Mouse (Mus musculus): ENCODE data around the gene Eri3. TPM values are rescaled to one million over a fixed set of nuclear protein-coding genes. Genes with fewer than 3 reads are reported as not detected.
A peak's percentile ranks its signal among the peaks of the same experiment; 100 is the strongest.

Eri3 gene
- total and polyA plus RNA-seq, 2 experiments from 2014 or later: 97.8 to 119 TPM

- ATAC-seq (ENCODE audit: insufficient read depth, low read depth): no peak
- 27% methylated on average over 2 of the region's 2 CpGs for WGBS
- TF ChIP-seq EP300 (IDR thresholded peaks at IDR 0.05; ENCODE audit: low read depth): no peak
- TF ChIP-seq CTCF (IDR thresholded peaks at IDR 0.05; ENCODE audit: low read depth): no peak
- Histone ChIP-seq H3K9me3 (replicated peaks; ENCODE audit: control insufficient read depth, low read length) (no peaks in the 10 kb centered on the region), H3K27me3 (ENCODE audit: control insufficient read depth, insufficient read depth, low read length) (no peaks in the 10 kb centered on the region), H3K36me3 (replicated peaks; ENCODE audit: control insufficient read depth, insufficient read depth, low read length) (peaks cover 55% of the 10 kb centered on the region), H3K4me3 (ENCODE audit: low read depth, low read length) (no peak overlapping the region), H3K27ac (ENCODE audit: low read depth) (no peak overlapping the region), H3K4me2 (ENCODE audit: low read depth, low read length) (no peak overlapping the region), H3K4me1 (ENCODE audit: control insufficient read depth, insufficient read depth) (peaks cover 10% of the 10 kb centered on the region), H3K9ac (replicated peaks; ENCODE audit: low read depth, low read length) (no peak overlapping the region)
- no peak for DNase-seq (ENCODE audit: low spot score)
Measured at GRCm38 (mm10) chr4:117611814-117612213, 61.6 kb downstream of the Eri3 start.

- no peaks in the 10 kb centered on the region for H3K27me3 ChIP-seq (ENCODE audit: control insufficient read depth, insufficient read depth, low read length)
- no peak overlapping the region for H3K27ac ChIP-seq (ENCODE audit: low read depth)
- TF ChIP-seq CTCF (IDR thresholded peaks at IDR 0.05; ENCODE audit: low read depth) (no peak), EP300 (IDR thresholded peaks at IDR 0.05; ENCODE audit: low read depth) (no peak)
- no peak overlapping the region for H3K9ac ChIP-seq (replicated peaks; ENCODE audit: low read depth, low read length)
- H3K4me1 ChIP-seq (ENCODE audit: control insufficient read depth, insufficient read depth): peaks cover 10% of the 10 kb centered on the region
- H3K4me3 ChIP-seq (ENCODE audit: low read depth, low read length): no peak overlapping the region
- 94% methylated on average over 5 of the region's 5 CpGs for WGBS
- H3K4me2 ChIP-seq (ENCODE audit: low read depth, low read length): no peak overlapping the region
- DNase-seq (ENCODE audit: low spot score) (no peak), ATAC-seq (ENCODE audit: insufficient read depth, low read depth) (no peak)
- peaks cover 54% of the 10 kb centered on the region for H3K36me3 ChIP-seq (replicated peaks; ENCODE audit: control insufficient read depth, insufficient read depth, low read length)
- H3K9me3 ChIP-seq (replicated peaks; ENCODE audit: control insufficient read depth, low read length): no peaks in the 10 kb centered on the region
Measured at GRCm38 (mm10) chr4:117612713-117613112, 62.5 kb downstream of the Eri3 start.

- WGBS: 90% methylated on average over 4 of the region's 4 CpGs
- no peak overlapping the region for H3K4me2 ChIP-seq (ENCODE audit: low read depth, low read length)
- H3K4me3 ChIP-seq (ENCODE audit: low read depth, low read length): no peak overlapping the region
- H3K9ac ChIP-seq (replicated peaks; ENCODE audit: low read depth, low read length): no peak overlapping the region
- no peaks in the 10 kb centered on the region for H3K9me3 ChIP-seq (replicated peaks; ENCODE audit: control insufficient read depth, low read length)
- DNase-seq (ENCODE audit: low spot score) (no peak), ATAC-seq (ENCODE audit: insufficient read depth, low read depth) (no peak)
- no peak for TF ChIP-seq CTCF (IDR thresholded peaks at IDR 0.05; ENCODE audit: low read depth)
- TF ChIP-seq EP300 (IDR thresholded peaks at IDR 0.05; ENCODE audit: low read depth): no peak
- H3K4me1 ChIP-seq (ENCODE audit: control insufficient read depth, insufficient read depth): peaks cover 8% of the 10 kb centered on the region
- H3K27me3 ChIP-seq (ENCODE audit: control insufficient read depth, insufficient read depth, low read length): no peaks in the 10 kb centered on the region
- no peak overlapping the region for H3K27ac ChIP-seq (ENCODE audit: low read depth)
- peaks cover 54% of the 10 kb centered on the region for H3K36me3 ChIP-seq (replicated peaks; ENCODE audit: control insufficient read depth, insufficient read depth, low read length)
Measured at GRCm38 (mm10) chr4:117613153-117613773, 63.1 kb downstream of the Eri3 start.

GRCm38 (mm10) chr4:117616600-117616999, 66.4 kb downstream of the Eri3 start:
- Histone ChIP-seq H3K9ac (replicated peaks; ENCODE audit: low read depth, low read length) (no peak overlapping the region), H3K9me3 (replicated peaks; ENCODE audit: control insufficient read depth, low read length) (no peaks in the 10 kb centered on the region), H3K27me3 (ENCODE audit: control insufficient read depth, insufficient read depth, low read length) (no peaks in the 10 kb centered on the region), H3K4me2 (ENCODE audit: low read depth, low read length) (no peak overlapping the region), H3K4me1 (ENCODE audit: control insufficient read depth, insufficient read depth) (no peaks in the 10 kb centered on the region), H3K27ac (ENCODE audit: low read depth) (no peak overlapping the region), H3K4me3 (ENCODE audit: low read depth, low read length) (no peak overlapping the region), H3K36me3 (replicated peaks; ENCODE audit: control insufficient read depth, insufficient read depth, low read length) (peaks cover 68% of the 10 kb centered on the region)
- no peak for DNase-seq (ENCODE audit: low spot score)
- WGBS: 88% methylated on average over 4 of the region's 4 CpGs
- ATAC-seq (ENCODE audit: insufficient read depth, low read depth): no peak
- TF ChIP-seq CTCF (IDR thresholded peaks at IDR 0.05; ENCODE audit: low read depth) (no peak), EP300 (IDR thresholded peaks at IDR 0.05; ENCODE audit: low read depth) (no peak)

- no peaks in the 10 kb centered on the region for H3K9me3 ChIP-seq (replicated peaks; ENCODE audit: control insufficient read depth, low read length)
- TF ChIP-seq CTCF (IDR thresholded peaks at IDR 0.05; ENCODE audit: low read depth) (no peak), EP300 (IDR thresholded peaks at IDR 0.05; ENCODE audit: low read depth) (no peak)
- H3K9ac ChIP-seq (replicated peaks; ENCODE audit: low read depth, low read length): no peak overlapping the region
- H3K27ac ChIP-seq (ENCODE audit: low read depth): no peak overlapping the region
- DNase-seq (ENCODE audit: low spot score): no peak
- H3K4me1 ChIP-seq (ENCODE audit: control insufficient read depth, insufficient read depth): no peaks in the 10 kb centered on the region
- H3K27me3 ChIP-seq (ENCODE audit: control insufficient read depth, insufficient read depth, low read length): no peaks in the 10 kb centered on the region
- no peak for ATAC-seq (ENCODE audit: insufficient read depth, low read depth)
- no peak overlapping the region for H3K4me3 ChIP-seq (ENCODE audit: low read depth, low read length)
- peaks cover 30% of the 10 kb centered on the region; the same call in 1 of the 2 replicates for H3K36me3 ChIP-seq (replicated peaks; ENCODE audit: control insufficient read depth, insufficient read depth, low read length)
- WGBS: 87% methylated on average over 5 of the region's 5 CpGs
- H3K4me2 ChIP-seq (ENCODE audit: low read depth, low read length): no peak overlapping the region
Measured at GRCm38 (mm10) chr4:117622270-117622669, 72.1 kb downstream of the Eri3 start.

GRCm38 (mm10) chr4:117623025-117623424, 72.9 kb downstream of the Eri3 start:
- no peak overlapping the region for H3K9ac ChIP-seq (replicated peaks; ENCODE audit: low read depth, low read length)
- ATAC-seq (ENCODE audit: insufficient read depth, low read depth) (peak; percentile 69), DNase-seq (ENCODE audit: low spot score) (no peak)
- TF ChIP-seq CTCF (IDR thresholded peaks at IDR 0.05; ENCODE audit: low read depth): no peak
- no peak for TF ChIP-seq EP300 (IDR thresholded peaks at IDR 0.05; ENCODE audit: low read depth)
- peaks cover 30% of the 10 kb centered on the region; the same call in 1 of the 2 replicates for H3K36me3 ChIP-seq (replicated peaks; ENCODE audit: control insufficient read depth, insufficient read depth, low read length)
- H3K27me3 ChIP-seq (ENCODE audit: control insufficient read depth, insufficient read depth, low read length): no peaks in the 10 kb centered on the region
- no peaks in the 10 kb centered on the region for H3K4me1 ChIP-seq (ENCODE audit: control insufficient read depth, insufficient read depth)
- no peak overlapping the region for H3K4me2 ChIP-seq (ENCODE audit: low read depth, low read length)
- 55% methylated on average over 2 of the region's 2 CpGs for WGBS
- no peak overlapping the region for H3K4me3 ChIP-seq (ENCODE audit: low read depth, low read length)
- 0 out of 2 replicates have a peak overlapping the region, but pooled peaks have one; percentile 1 for H3K27ac ChIP-seq (ENCODE audit: low read depth)
- H3K9me3 ChIP-seq (replicated peaks; ENCODE audit: control insufficient read depth, low read length): no peaks in the 10 kb centered on the region
